Mouse (Mus musculus): ENCODE data around the gene 9030025P20Rik.

GRCm38 (mm10) chr17:14960520-14960919 is 17.7 kb upstream of the 9030025P20Rik start:
- TF ChIP-seq CTCF (IDR thresholded peaks at IDR 0.05; ENCODE audit: insufficient read depth, low read depth, low read length) (no peak), POLR2A (IDR thresholded peaks at IDR 0.05; ENCODE audit: insufficient read depth, low read depth, low read length) (no peak)
